Mouse (Mus musculus) ovary, postnatal 36 days (tissue): ENCODE results near the gene Cep131.

Experiments
- DNase-seq: peaks from one replicate; pipeline ENCODE4 v3.0.0; 2022; ENCODE audit warnings: low spot score, mixed read lengths

Gene Cep131

GRCm38 (mm10) chr11:120092817-120093591, 6.4 kb upstream of the Cep131 start:
- peak; percentile 72 for DNase-seq

GRCm38 (mm10) chr11:120090661-120091060, 4.0 kb upstream of the Cep131 start:
- no peak for DNase-seq

- peak; percentile 44 for DNase-seq
Observed at GRCm38 (mm10) chr11:120085891-120086627, 568 bp downstream of the Cep131 start.

GRCm38 (mm10) chr11:120080282-120080681, 6.3 kb downstream of the Cep131 start:
- no peak for DNase-seq

GRCm38 (mm10) chr11:120076191-120076590, 10.4 kb downstream of the Cep131 start:
- peak; percentile 41 for DNase-seq

- no peak for DNase-seq
Observed at GRCm38 (mm10) chr11:120072986-120073647, 13.5 kb downstream of the Cep131 start.

GRCm38 (mm10) chr11:120071731-120072320, 14.8 kb downstream of the Cep131 start:
- DNase-seq = no peak

- DNase-seq = no peak
Observed at GRCm38 (mm10) chr11:120071065-120071464, 15.6 kb downstream of the Cep131 start.

GRCm38 (mm10) chr11:120070286-120070930, 16.2 kb downstream of the Cep131 start:
- no peak for DNase-seq

GRCm38 (mm10) chr11:120069261-120069660, 17.4 kb downstream of the Cep131 start:
- DNase-seq = no peak

GRCm38 (mm10) chr11:120067834-120068233, 18.8 kb downstream of the Cep131 start:
- DNase-seq = no peak

- peak; percentile 57 for DNase-seq
Observed at GRCm38 (mm10) chr11:120065291-120065690, 21.3 kb downstream of the Cep131 start.

GRCm38 (mm10) chr11:120064668-120065040, 22.0 kb downstream of the Cep131 start:
- no peak for DNase-seq

GRCm38 (mm10) chr11:120064006-120064667, 22.5 kb downstream of the Cep131 start:
- no peak for DNase-seq

- DNase-seq = no peak
Observed at GRCm38 (mm10) chr11:120063326-120063725, 23.3 kb downstream of the Cep131 start.

GRCm38 (mm10) chr11:120060634-120061033, 26.0 kb downstream of the Cep131 start:
- DNase-seq = no peak

GRCm38 (mm10) chr11:120055953-120056732, 30.5 kb downstream of the Cep131 start:
- no peak for DNase-seq

- no peak for DNase-seq
Observed at GRCm38 (mm10) chr11:120053846-120054245, 32.8 kb downstream of the Cep131 start.

- no peak for DNase-seq
Observed at GRCm38 (mm10) chr11:120052274-120052673, 34.4 kb downstream of the Cep131 start.

- peak; percentile 51 for DNase-seq
Observed at GRCm38 (mm10) chr11:120051124-120051811, 35.4 kb downstream of the Cep131 start.
